ENCODE assay signal across 20 mouse cellular contexts in genomic region chr12:50273239-50273880, GRCm38 (mm10).
"Had no signal": no experiment of that assay in that cellular context is flagged by ENCODE, and none has a peak within 500 bp of the region (broad histone marks: within the 10 kb centered on the region; RNA-seq: fewer than 3 reads in every experiment).

No protein-coding gene starts in this region.

- H3K9ac ChIP-seq: kidney, embryonic 15.5 days; liver, embryonic 14.5 days; midbrain, embryonic 12.5 days; neural tube, embryonic 13.5 days had no signal

- H3K4me3 ChIP-seq: kidney, embryonic 15.5 days; left cerebral cortex, adult 2 months; midbrain, embryonic 12.5 days; myocyte; neural tube, embryonic 13.5 days had no signal

- H3K27ac ChIP-seq: kidney, embryonic 15.5 days; left cerebral cortex, adult 2 months; liver, embryonic 14.5 days; midbrain, embryonic 12.5 days; neural tube, embryonic 13.5 days had no signal

- H3K36me3 ChIP-seq: kidney, embryonic 15.5 days; midbrain, embryonic 12.5 days; neural tube, embryonic 13.5 days had no signal

- ATAC-seq: midbrain, embryonic 16.5 days had no signal

- DNase-seq: kidney, adult 11 months; kidney, adult 8-10 months; kidney, postnatal 10 days; kidney, postnatal 36 days; layer of hippocampus, postnatal 36 days; lung, adult 2 months; lung, postnatal 14 days; lung, postnatal 4 days; right cerebral cortex, postnatal 4 days; spleen, adult 18-20 months; thymus, adult 18-20 months; thymus, postnatal 36 days had no signal

- H3K27me3 ChIP-seq: kidney, embryonic 15.5 days; midbrain, embryonic 12.5 days; neural tube, embryonic 13.5 days had no signal

- H3K9me3 ChIP-seq: kidney, embryonic 15.5 days; midbrain, embryonic 12.5 days; neural tube, embryonic 13.5 days had no signal

- H3K4me1 ChIP-seq: kidney, embryonic 15.5 days; midbrain, embryonic 12.5 days; neural tube, embryonic 13.5 days had no signal

- H3K4me2 ChIP-seq: kidney, embryonic 15.5 days; liver, embryonic 11.5 days; midbrain, embryonic 12.5 days; neural tube, embryonic 13.5 days had no signal
